Mouse (Mus musculus) liver, adult (tissue): Measurements from ENCODE around the gene Olfr1295.

Experiments used
- GATA4 ChIP-seq: IDR thresholded peaks from 2 replicates; pipeline ENCODE4 v1.6.1; 2014; ENCODE audit warnings: mild to moderate bottlenecking, low read length; ENCODE audit not compliant: insufficient replicate concordance

The Olfr1295 gene

DNA sequence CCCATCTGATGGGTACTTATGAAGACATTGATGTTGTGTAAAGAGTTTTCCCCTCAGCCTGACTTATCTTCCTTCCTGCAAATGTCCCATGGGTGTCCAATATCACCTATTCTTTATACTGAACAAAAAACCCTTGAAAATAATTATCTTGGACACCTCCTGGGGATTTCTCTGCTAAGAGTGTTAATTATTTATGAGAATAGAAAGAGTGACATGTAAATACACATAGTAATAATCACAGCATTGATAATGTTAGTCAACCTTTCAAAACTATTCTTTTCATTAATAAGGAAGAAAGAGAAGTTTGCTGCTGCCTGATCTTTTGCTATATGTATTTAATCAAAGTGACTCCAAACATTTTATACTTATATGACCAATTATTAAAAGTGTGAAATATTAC lies at the start of gene Olfr1295:
Olfr1295 (minus strand) TSS at position 101 of the 400 bp plus-strand sequence.
- no peak for TF ChIP-seq GATA4

DNA sequence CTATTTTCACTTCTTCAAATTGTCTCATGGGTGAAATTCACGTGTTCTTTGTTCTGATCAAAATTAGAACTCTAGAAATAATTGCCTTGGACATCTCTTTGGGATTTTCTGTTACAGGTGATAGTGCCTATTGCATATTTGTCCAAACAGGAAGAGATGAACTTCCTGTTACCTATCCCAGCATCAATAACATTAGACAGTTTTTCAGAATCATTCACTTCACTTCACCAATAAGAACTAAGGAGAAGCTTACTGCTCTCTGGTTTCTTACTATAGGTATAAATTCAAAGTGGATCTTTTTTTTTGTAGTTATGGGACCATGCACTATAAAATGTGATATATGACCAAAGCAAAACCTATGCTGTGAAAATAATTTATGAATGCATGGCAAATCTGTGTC lies 29.3 kb downstream of the Olfr1295 start, which contains the start of gene Olfr1294:
Olfr1294 (minus strand) TSS at position 101 of the 400 bp plus-strand sequence.
- TF ChIP-seq GATA4 = no peak

DNA sequence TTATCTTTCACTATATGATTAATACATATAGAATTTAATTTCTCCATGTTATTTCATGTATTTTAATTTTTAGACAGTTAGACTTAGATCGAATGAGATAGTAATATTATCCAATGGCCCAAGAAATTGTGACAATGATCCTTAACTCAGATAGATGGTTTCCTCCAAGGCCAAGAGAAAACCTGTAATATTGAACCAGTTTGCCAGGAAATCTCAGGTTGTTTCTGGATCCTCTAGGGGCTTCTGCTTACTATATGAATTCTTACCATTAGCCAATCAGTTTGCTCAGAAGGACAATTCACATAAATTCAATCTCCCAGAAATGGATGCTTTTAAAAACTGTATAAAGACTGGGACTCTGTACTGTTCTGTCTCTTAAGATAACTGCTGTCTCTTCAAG lies 44.6 kb downstream of the Olfr1295 start, which contains the start of gene Olfr1293-ps:
Olfr1293-ps (plus strand) TSS at position 301 of the 400 bp plus-strand sequence.
- no peak for TF ChIP-seq GATA4

DNA sequence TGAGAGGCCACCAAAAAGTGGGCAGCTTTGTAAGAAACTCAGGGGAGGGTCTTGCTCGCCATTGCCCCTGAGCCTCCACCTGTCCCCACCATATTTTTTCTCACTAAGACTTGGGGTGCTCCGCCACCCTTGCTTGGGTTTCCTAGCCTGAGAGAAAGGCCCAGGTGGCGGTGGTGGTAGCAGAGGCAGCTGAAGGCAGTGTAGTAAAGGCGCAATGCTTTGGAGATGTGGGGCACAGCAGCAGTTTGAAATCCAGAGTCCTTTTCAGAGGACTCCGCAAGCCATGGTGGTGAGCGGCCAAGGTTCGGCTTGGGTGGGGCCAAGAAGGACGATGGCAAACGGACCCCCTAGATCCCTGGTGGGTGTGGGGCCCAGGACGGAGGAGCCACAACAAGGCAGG lies 52.0 kb downstream of the Olfr1295 start:
- TF ChIP-seq GATA4 = no peak
